Mouse (Mus musculus) heart, postnatal 10 days (tissue): ENCODE data around the gene Dgkh. TPM values are rescaled to one million over a fixed set of nuclear protein-coding genes. Genes with fewer than 3 reads are reported as not detected.
"Not testable (repeated sequence)": the region's sequence is repeated elsewhere in the genome, so short reads cannot be mapped to it uniquely, and the experiment has no call there.

Experiments
- DNase-seq, 2 experiments: peaks; one replicate each; pipeline ENCODE4 v3.0.0; 2021
- intact Hi-C: fragments of 180-260 bp; cut with DNase I; formaldehyde crosslinking; loops from one replicate; pipeline ENCODE4 v1.15.1; 2025
- total RNA-seq, 2 experiments: library from RNA; stranded (reverse); gene quantifications; 2 replicates each; pipeline ENCODE4 v1.2.3; 2021

Dgkh gene
- total RNA-seq = 10 to 100 TPM; 15.9 to 16.0 TPM

- peak; percentile 93 to 94 for DNase-seq
- intact Hi-C loops = loop anchor here (2.0 to 10.0 kb wide), 4 partner anchors 64 to 375 kb away; partner anchors contain the start of gene Vwa8
Observed at GRCm38 (mm10) chr14:78732617-78733312, at the start of gene Dgkh. TSS of gene Dgkh (minus strand) at chr14:78732776.

GRCm38 (mm10) chr14:78777215-78777614 lies 44.6 kb upstream of the Dgkh start:
- intact Hi-C loops = no loop called here
- DNase-seq = no peak

GRCm38 (mm10) chr14:78776659-78777058 lies 44.1 kb upstream of the Dgkh start:
- intact Hi-C loops = no loop called here

GRCm38 (mm10) chr14:78775699-78776098 lies 43.1 kb upstream of the Dgkh start:
- intact Hi-C loops = no loop called here
- no peak for DNase-seq

More at GRCm38 (mm10) chr14:78776659-78777058, 44.1 kb upstream of the Dgkh start:
- DNase-seq = no peak

- no peak for DNase-seq
- intact Hi-C loops = no loop called here
Observed at GRCm38 (mm10) chr14:78775226-78775625, 42.6 kb upstream of the Dgkh start.

GRCm38 (mm10) chr14:78770457-78770856 lies 37.9 kb upstream of the Dgkh start:
- intact Hi-C loops = no loop called here
- no peak for DNase-seq

GRCm38 (mm10) chr14:78761064-78761463 lies 28.5 kb upstream of the Dgkh start:
- no peak for DNase-seq
- intact Hi-C loops = no loop called here

GRCm38 (mm10) chr14:78759491-78759890 lies 26.9 kb upstream of the Dgkh start:
- DNase-seq = no peak
- intact Hi-C loops = no loop called here

GRCm38 (mm10) chr14:78755316-78755715 lies 22.7 kb upstream of the Dgkh start:
- no peak for DNase-seq
- intact Hi-C loops = no loop called here

- intact Hi-C loops = no loop called here
- no peak for DNase-seq
Observed at GRCm38 (mm10) chr14:78748692-78749091, 16.1 kb upstream of the Dgkh start.

GRCm38 (mm10) chr14:78747969-78748651 lies 15.5 kb upstream of the Dgkh start:
- no peak for DNase-seq
- intact Hi-C loops = no loop called here

- no peak for DNase-seq
Observed at GRCm38 (mm10) chr14:78747454-78747853, 14.9 kb upstream of the Dgkh start.

GRCm38 (mm10) chr14:78734605-78735004 lies 2.0 kb upstream of the Dgkh start:
- intact Hi-C loops = loop anchor here (5.0 to 10.0 kb wide), 2 partner anchors 270 to 373 kb away; no protein-coding TSS in a partner anchor
- no peak for DNase-seq

More at GRCm38 (mm10) chr14:78747454-78747853, 14.9 kb upstream of the Dgkh start:
- intact Hi-C loops = no loop called here

- DNase-seq = not testable (repeated sequence)
- intact Hi-C loops = loop anchor here (5.0 to 10.0 kb wide), 2 partner anchors 271 to 373 kb away; no protein-coding TSS in a partner anchor
Observed at GRCm38 (mm10) chr14:78734203-78734602, 1.6 kb upstream of the Dgkh start.

GRCm38 (mm10) chr14:78733366-78734076 lies 945 bp upstream of the Dgkh start:
- DNase-seq = peak; percentile 28 to 34
- intact Hi-C loops = loop anchor here (2.0 to 10.0 kb wide), 4 partner anchors 65 to 374 kb away; partner anchors contain the start of gene Vwa8

- peak; percentile 65 to 68 for DNase-seq
- intact Hi-C loops = loop anchor here (2.0 to 10.0 kb wide), 4 partner anchors 63 to 375 kb away; partner anchors contain the start of gene Vwa8
Observed at GRCm38 (mm10) chr14:78731852-78732616, 542 bp downstream of the Dgkh start.

GRCm38 (mm10) chr14:78731240-78731639 lies 1.3 kb downstream of the Dgkh start:
- DNase-seq = peak; percentile 27 to 53

GRCm38 (mm10) chr14:78725976-78726375 lies 6.6 kb downstream of the Dgkh start:
- no peak for DNase-seq
- intact Hi-C loops = loop anchor here (2.0 kb wide), 1 partner anchor 123 kb away; the partner anchor contains the start of gene Vwa8

More at GRCm38 (mm10) chr14:78731240-78731639, 1.3 kb downstream of the Dgkh start:
- intact Hi-C loops = loop anchor here (5.0 to 10.0 kb wide), 2 partner anchors 274 to 376 kb away; no protein-coding TSS in a partner anchor

- intact Hi-C loops = loop anchor here (2.0 kb wide), 1 partner anchor 123 kb away; the partner anchor contains the start of gene Vwa8
- DNase-seq = peak; percentile 22 to 35
Observed at GRCm38 (mm10) chr14:78725307-78725956, 7.1 kb downstream of the Dgkh start.
